Mouse (Mus musculus) brain, embryonic 14.5 days (tissue): ENCODE measurements around the gene AC140267.1. TPM values are rescaled to one million over a fixed set of nuclear protein-coding genes. Genes with fewer than 3 reads are reported as not detected.
A peak's percentile ranks its signal among the peaks of the same experiment; 100 is the strongest.

Experiments used
- DNase-seq: peaks from one replicate; pipeline ENCODE4 v3.0.0-alpha.2; 2011; ENCODE audit warnings: low read depth
- CTCF ChIP-seq: fragments of 200-500 bp; IDR thresholded peaks from 2 replicates; pipeline ENCODE4 v1.5.1; 2012; ENCODE audit warnings: inconsistent platforms, mild to moderate bottlenecking, moderate library complexity, borderline replicate concordance; ENCODE audit not compliant: insufficient read depth, insufficient read length; ENCODE audit errors: extremely low read depth
- POLR2A ChIP-seq: fragments of 200-500 bp; IDR thresholded peaks from 2 replicates; pipeline ENCODE4 v1.6.1; 2012; ENCODE audit warnings: mild to moderate bottlenecking, inconsistent platforms, borderline replicate concordance; ENCODE audit not compliant: poor library complexity, insufficient read depth, insufficient read length, severe bottlenecking; ENCODE audit errors: extremely low read depth
- polyA plus RNA-seq: library from polyadenylated mRNA; depleted of rRNA; stranded (reverse); fragments of >200 nt; gene quantifications from 2 replicates; pipeline ENCODE4 v1.2.3, GENCODE M21; 2012; rRNA removed

The AC140267.1 gene
- not detected in 2 replicates for polyA plus RNA-seq

GRCm38 (mm10) chr15:80235535-80235934 is at the start of gene AC140267.1:
Gene AC140267.1, plus strand, starts transcription at chr15:80235835.
- DNase-seq, result no peak
- TF ChIP-seq POLR2A, result no peak
- no peak for TF ChIP-seq CTCF

GRCm38 (mm10) chr15:80188927-80189326 is 46.7 kb upstream of the AC140267.1 start:
- DNase-seq, result no peak
- TF ChIP-seq CTCF (no peak), POLR2A (no peak)

DNA sequence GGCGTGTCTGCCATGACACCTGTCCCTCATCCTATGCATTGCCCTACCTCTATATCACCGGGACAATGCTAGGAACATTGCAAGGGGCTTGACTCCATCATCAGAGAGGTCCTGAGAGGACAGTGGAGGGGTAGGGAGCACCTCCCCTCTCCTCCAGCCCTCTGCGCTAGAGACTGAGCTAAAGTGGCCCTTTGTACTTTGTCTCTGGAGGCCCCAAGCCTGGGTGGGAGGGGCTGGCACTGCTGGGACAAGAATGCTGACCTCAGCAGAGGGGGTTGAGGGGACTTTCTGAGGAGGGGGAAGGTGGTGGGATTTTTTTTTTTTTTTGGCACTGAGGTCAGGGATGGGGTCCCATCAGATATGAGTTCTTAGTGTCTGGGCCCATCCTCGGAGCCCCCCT is 45.6 kb upstream of the AC140267.1 start:
- TF ChIP-seq POLR2A (no peak), CTCF (no peak)
- DNase-seq, result no peak

GRCm38 (mm10) chr15:80191585-80192245 is 43.9 kb upstream of the AC140267.1 start:
- TF ChIP-seq POLR2A (no peak), CTCF (no peak)
- DNase-seq, result no peak

DNA sequence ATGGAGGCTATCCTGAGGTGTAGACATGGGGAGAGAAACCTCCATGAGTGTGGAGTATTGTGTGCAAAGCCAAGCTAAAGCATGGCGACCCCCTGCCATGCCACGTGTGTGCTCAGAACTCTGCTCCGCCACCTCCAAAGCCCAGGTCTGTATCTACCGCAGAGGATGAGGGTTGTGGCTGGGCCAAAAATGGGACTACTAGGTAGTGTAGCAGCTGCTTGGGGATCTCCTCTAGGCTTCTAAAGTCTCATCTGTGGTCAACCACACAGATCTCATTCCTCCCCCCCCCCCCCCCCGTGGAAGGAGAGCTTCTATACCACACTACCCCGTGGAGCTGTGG is 43.4 kb upstream of the AC140267.1 start:
- TF ChIP-seq POLR2A (no peak), CTCF (no peak)

DNA sequence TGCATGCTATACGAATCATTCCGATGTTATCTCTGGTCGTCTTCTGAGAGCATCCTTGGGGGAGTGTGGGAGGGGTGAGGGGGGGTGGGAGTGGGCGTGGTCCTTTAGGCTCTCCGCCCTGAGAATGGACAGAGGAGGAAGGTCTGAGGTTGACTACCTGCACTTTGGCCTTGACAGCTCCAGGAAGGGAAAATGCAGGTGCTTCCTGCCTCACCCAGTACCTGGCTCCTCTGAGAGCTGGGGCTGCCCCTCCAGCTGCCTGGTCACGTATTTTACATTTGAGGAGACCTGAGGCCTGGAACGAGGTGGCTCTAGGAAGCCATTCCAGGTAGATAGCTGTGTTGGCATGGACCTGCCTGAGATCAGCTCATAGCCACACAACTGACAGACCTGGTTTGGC is 42.8 kb upstream of the AC140267.1 start:
- TF ChIP-seq CTCF (no peak), POLR2A (no peak)

More for the DNA sequence above, 43.4 kb upstream of the AC140267.1 start:
- no peak for DNase-seq

DNA sequence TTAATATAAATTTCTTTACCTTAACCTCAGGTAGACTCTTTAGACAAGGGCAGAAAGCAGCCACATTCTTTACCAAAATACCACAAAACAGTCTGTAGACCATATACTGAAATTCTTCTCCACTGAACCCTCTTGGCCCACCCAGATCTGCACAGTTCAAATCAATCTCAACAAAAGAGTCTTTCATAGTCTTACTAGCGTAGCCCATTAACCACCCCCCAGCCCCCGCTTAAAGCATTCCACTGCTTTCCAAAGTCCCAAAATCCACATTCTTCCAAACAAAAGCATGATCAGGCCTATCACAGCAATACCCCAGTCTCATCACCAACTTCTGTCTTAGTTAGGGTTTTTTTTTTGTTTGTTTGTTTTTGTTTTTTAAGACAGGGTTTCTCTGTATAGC is 36.1 kb upstream of the AC140267.1 start:
- DNase-seq, result no peak
- no peak for TF ChIP-seq CTCF
- no peak for TF ChIP-seq POLR2A

More for the DNA sequence above, 42.8 kb upstream of the AC140267.1 start:
- DNase-seq, result no peak

DNA sequence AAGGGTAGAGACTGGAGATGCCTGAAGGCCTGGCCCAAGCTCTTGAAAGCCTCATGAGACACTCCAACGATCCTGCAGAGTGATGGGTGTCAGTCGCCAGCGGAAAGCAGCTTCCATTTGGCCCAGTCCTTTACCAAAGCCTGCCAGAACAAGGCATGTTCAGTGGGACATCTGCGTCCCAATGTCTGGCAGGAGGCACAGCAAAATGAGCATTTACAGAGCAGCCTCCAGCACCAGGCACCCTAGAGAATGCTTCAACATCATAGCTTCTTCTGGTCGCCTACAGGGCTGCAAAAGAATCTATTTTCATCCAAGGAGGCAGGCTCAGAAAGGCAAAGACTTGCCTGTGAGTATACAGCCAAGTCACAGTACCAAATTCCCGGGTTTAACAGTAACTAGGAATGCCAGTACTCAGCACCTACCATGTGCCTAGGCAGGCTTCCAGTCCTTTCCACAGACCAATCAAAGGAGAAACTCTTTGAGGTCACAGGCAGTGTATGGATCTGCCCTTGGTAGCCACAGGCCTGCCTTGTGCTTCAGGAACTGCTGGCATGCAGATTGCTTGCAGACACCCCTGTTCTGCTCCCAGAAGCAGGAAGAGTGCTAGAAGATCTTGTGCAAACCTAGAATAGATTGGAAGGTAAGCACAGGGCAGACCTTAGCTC is 33.4 kb upstream of the AC140267.1 start:
- TF ChIP-seq POLR2A (no peak), CTCF (no peak)
- peak; percentile 25 for DNase-seq

- TF ChIP-seq CTCF (no peak), POLR2A (no peak)
- no peak for DNase-seq
Observed at GRCm38 (mm10) chr15:80203406-80203805, 32.2 kb upstream of the AC140267.1 start.

DNA sequence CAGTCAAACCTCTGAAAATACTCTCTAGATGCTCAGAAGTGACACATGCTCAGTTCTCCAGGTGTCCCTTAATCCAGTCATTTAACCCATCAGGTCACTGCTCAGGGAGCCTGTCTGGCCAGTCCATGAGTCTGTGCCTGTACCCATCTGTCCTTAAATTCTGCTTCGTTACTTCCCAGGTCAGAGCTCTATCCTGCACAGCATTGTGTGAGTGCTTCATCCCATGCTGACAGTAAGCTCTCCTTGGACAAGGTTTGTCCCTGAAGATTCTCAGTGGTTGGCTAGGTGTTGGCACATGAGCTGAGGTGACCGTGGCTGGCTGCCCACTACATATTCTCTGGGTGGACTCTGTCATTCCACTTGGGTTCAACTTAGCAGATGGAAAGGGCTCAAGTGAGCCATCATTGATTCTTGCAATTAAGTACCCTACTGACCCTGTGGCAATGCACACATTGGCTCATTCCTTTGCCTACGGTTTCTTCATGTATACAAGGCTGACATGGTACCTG is 29.5 kb upstream of the AC140267.1 start:
- no peak for DNase-seq
- TF ChIP-seq CTCF, result no peak
- no peak for TF ChIP-seq POLR2A

DNA sequence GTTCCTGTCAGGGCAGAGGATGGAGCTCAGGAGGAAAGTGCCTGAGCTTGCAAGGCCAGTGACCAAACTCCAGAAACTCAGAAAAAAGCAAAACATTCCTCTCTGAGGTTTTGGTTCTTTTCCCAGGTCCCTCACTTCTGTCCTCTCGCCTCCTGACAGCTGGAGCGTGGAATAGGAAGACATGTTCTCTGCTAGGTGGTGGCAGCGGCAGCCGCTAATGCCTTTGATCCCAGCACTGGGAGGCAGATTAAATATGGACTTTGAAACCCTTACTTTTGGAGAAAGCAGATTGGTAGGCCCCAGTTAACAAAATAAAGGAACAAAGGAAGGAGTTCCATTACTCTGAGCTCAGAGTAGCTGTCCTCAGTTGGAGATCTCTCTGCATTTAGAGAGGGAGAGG is 27.2 kb upstream of the AC140267.1 start:
- peak; percentile 34 for DNase-seq
- TF ChIP-seq POLR2A, result no peak
- no peak for TF ChIP-seq CTCF

- DNase-seq, result no peak
- TF ChIP-seq CTCF, result no peak
- TF ChIP-seq POLR2A, result no peak
Observed at GRCm38 (mm10) chr15:80213688-80214087, 21.9 kb upstream of the AC140267.1 start.
